Mouse (Mus musculus) spleen, adult 2 months (tissue): Measurements from ENCODE around the gene Car8.

ENCODE experiments used
- CTCF ChIP-seq: fragments of 200-500 bp; IDR thresholded peaks from 2 replicates; pipeline ENCODE4 v1.5.1; 2011; ENCODE audit warnings: mild to moderate bottlenecking, inconsistent platforms; ENCODE audit not compliant: insufficient read depth, insufficient read length, insufficient replicate concordance; ENCODE audit errors: extremely low read depth
- POLR2A ChIP-seq: fragments of 200-500 bp; IDR thresholded peaks from 2 replicates; pipeline ENCODE4 v1.6.1; 2011; ENCODE audit warnings: low read depth, low read length, inconsistent platforms

GRCm38 (mm10) chr4:8111891-8112290 is 127.0 kb downstream of the Car8 start:
- no peak for TF ChIP-seq CTCF
- no peak for TF ChIP-seq POLR2A
